Mouse (Mus musculus): Measurements from ENCODE around the gene Ndrg4. TPM values are rescaled to one million over a fixed set of nuclear protein-coding genes. Genes with fewer than 3 reads are reported as not detected.

The Ndrg4 gene
- 431 and 486 TPM in 2 replicates for polyA plus RNA-seq (2014; fragmentation: Nextera tagmentation; extraction: Ambion mirVana)

DNA sequence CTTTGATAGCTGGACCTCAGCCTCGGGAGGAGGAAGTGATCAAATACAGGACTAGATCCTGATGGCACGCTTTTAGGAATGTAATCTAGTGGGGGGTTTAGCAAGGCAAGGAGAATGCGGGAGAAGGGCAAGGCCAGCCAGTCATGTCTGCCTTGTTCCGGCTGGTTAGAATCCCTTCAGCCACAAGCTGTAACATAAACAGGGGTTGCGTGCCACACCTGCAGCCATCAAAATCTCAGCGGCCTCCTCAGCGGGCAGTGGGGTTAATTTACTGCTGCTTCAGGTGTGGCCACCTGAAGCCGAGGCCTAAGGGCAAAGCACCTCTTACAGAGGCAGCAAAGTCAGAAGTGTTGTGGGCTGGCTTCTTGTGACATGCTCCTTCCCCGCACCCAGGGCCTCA, at the start of gene Ndrg4:
TSS of gene Ndrg4 (plus strand) at position 350 of the 400 bp plus-strand sequence.
- H3K36me3 ChIP-seq (ENCODE audit: control insufficient read depth, insufficient read depth, low read length), result no peaks in the 10 kb centered on the region
- peak within 1 kb of the TSS; percentile 74 for H3K4me2 ChIP-seq (ENCODE audit: low read depth, low read length)
- no peaks in the 10 kb centered on the region for H3K9me3 ChIP-seq (ENCODE audit: control insufficient read depth, low read length)
- ATAC-seq (ENCODE audit: low read depth), result no peak
- peak within 1 kb of the TSS; percentile 72 for H3K4me3 ChIP-seq (ENCODE audit: low read depth, low read length)
- peaks cover 6% of the 10 kb centered on the region; the same call in 1 of the 2 replicates for H3K27me3 ChIP-seq (ENCODE audit: control insufficient read depth, insufficient read depth, low read length)
- H3K9ac ChIP-seq (replicated peaks; ENCODE audit: low read depth, low read length), result peak within 1 kb of the TSS; percentile 82
- WGBS, result 49% methylated on average over 9 of the region's 9 CpGs
- peak within 1 kb of the TSS; percentile 57 for H3K27ac ChIP-seq (ENCODE audit: low read depth, low read length)
- peaks cover 7% of the 10 kb centered on the region; the same call in 1 of the 2 replicates for H3K4me1 ChIP-seq (ENCODE audit: control insufficient read depth, insufficient read depth, low read length)

DNA sequence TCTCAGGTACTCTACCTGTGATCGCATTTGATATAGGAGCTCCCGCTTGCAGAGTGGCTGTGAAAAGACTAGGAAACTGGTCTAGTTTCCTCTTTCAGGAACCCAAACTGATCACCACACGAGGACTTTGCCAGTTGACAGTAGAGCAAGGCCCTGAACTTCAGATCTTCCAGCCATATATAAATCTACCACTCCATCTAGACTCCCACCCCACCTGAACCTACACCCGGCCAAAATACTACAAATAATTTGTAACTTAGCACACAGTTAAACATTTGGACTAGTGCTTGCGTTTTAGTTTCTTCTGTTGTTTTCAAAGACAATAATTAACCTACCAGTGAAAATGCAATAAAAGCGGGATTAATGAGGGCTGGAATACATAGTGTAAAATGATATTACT, 43.9 kb upstream of the Ndrg4 start:
- WGBS, result 81% methylated on average over 6 of the region's 6 CpGs
- H3K27ac ChIP-seq (ENCODE audit: low read depth, low read length), result no peak overlapping the region
- no peaks in the 10 kb centered on the region for H3K9me3 ChIP-seq (ENCODE audit: control insufficient read depth, low read length)
- no peaks in the 10 kb centered on the region for H3K36me3 ChIP-seq (ENCODE audit: control insufficient read depth, insufficient read depth, low read length)
- H3K9ac ChIP-seq (replicated peaks; ENCODE audit: low read depth, low read length), result no peak overlapping the region
- H3K4me3 ChIP-seq (ENCODE audit: low read depth, low read length), result peak overlapping the region; percentile 79
- peak; percentile 48; the same call in 1 of the 2 replicates for ATAC-seq (ENCODE audit: low read depth)
- peaks cover 5% of the 10 kb centered on the region; the same call in 1 of the 2 replicates for H3K4me1 ChIP-seq (ENCODE audit: control insufficient read depth, insufficient read depth, low read length)
- H3K4me2 ChIP-seq (ENCODE audit: low read depth, low read length), result peak overlapping the region; percentile 87
- no peaks in the 10 kb centered on the region for H3K27me3 ChIP-seq (ENCODE audit: control insufficient read depth, insufficient read depth, low read length)

DNA sequence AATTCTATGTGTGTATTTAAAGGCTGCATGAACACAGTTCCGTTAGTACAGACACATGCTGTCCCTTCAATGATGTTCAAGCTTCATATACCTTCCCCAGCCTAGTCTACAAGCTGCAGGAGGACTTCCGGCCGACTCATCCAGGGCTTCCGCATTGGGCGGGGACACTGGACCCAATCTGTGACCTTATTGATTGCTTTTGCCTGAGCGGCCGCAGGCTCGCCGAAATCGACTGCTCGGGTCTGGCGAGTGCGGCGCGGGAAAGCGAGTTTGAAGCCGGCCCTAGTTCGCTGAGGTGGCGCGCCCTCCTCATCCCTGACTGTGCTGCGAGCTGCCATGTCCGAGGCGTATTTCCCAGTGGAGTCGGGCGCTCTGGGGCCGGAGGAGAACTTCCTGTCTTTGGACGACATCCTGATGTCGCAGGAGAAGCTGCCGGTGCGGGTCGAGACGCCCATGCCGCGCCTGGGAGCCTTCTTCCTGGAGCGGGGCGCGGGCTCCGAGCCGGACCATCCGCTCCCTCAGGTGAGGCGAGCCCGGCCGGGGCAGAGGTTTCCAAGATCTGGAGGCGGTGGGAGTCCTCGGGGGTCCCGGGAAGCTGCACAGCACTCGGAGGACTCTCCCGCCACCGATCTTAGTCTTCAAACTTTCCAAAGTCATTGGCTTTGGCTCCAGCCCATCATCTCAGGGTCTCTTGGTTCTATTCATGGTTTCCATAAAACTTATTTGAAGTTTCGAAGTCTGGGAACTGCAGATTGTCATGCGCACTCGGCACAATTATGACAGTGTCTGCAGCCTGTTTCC, 43.3 kb upstream of the Ndrg4 start, which contains the start of gene Gins3:
TSS of gene Gins3 (plus strand) at position 192 of the 801 bp plus-strand sequence.
- WGBS, result under 1% methylated on average over 52 of the region's 52 CpGs
- peaks cover 5% of the 10 kb centered on the region; the same call in 1 of the 2 replicates for H3K4me1 ChIP-seq (ENCODE audit: control insufficient read depth, insufficient read depth, low read length)
- peak within 1 kb of the TSS; percentile 87 for H3K4me2 ChIP-seq (ENCODE audit: low read depth, low read length)
- no peaks in the 10 kb centered on the region for H3K27me3 ChIP-seq (ENCODE audit: control insufficient read depth, insufficient read depth, low read length)
- no peaks in the 10 kb centered on the region for H3K36me3 ChIP-seq (ENCODE audit: control insufficient read depth, insufficient read depth, low read length)
- H3K27ac ChIP-seq (ENCODE audit: low read depth, low read length), result no peak within 1 kb of the TSS
- H3K4me3 ChIP-seq (ENCODE audit: low read depth, low read length), result peak within 1 kb of the TSS; percentile 79
- H3K9me3 ChIP-seq (ENCODE audit: control insufficient read depth, low read length), result no peaks in the 10 kb centered on the region
- H3K9ac ChIP-seq (replicated peaks; ENCODE audit: low read depth, low read length), result peak within 1 kb of the TSS; percentile 44
- ATAC-seq (ENCODE audit: low read depth), result peak; percentile 97

DNA sequence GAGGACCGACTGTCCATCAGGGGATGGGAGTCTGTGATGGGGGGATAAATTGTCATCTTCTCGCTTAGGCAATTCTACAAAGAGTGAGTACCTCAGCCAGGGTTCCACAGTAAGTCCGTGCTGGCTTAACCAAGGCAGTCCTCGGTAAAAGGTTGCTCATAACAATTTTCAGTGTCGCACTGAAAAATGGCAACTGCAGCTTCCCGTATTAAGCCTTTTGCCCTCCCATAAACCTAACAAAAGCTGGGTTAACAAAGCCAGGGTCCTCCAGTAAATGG, 42.8 kb upstream of the Ndrg4 start:
- ATAC-seq (ENCODE audit: low read depth), result no peak
- H3K4me1 ChIP-seq (ENCODE audit: control insufficient read depth, insufficient read depth, low read length), result peaks cover 5% of the 10 kb centered on the region; the same call in 1 of the 2 replicates
- peak overlapping the region; percentile 79 for H3K4me3 ChIP-seq (ENCODE audit: low read depth, low read length)
- 4% methylated on average over 6 of the region's 6 CpGs for WGBS
- peak overlapping the region; percentile 44; the same call in 1 of the 2 replicates for H3K9ac ChIP-seq (replicated peaks; ENCODE audit: low read depth, low read length)
- no peaks in the 10 kb centered on the region for H3K36me3 ChIP-seq (ENCODE audit: control insufficient read depth, insufficient read depth, low read length)
- no peak overlapping the region for H3K27ac ChIP-seq (ENCODE audit: low read depth, low read length)
- H3K9me3 ChIP-seq (ENCODE audit: control insufficient read depth, low read length), result no peaks in the 10 kb centered on the region
- peak overlapping the region; percentile 87 for H3K4me2 ChIP-seq (ENCODE audit: low read depth, low read length)
- H3K27me3 ChIP-seq (ENCODE audit: control insufficient read depth, insufficient read depth, low read length), result no peaks in the 10 kb centered on the region

DNA sequence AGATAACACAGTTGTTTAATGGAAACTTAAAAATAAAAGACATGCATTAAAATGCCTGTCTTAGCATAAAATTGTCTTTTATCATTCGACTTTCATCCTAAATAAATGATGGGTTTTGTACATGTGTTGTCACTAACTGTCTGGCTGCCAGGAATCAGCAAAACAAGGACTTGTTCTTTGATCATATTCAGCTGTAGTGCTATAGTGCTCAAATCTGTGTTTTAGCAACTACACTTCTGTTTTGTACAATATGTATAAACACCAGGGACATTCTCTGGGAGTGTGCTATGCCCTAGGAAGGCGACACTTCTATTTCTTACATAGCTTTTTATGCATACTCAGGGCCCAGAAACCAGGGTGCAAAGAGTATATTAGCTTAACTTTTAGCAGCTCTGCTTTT, 31.8 kb upstream of the Ndrg4 start:
- no peaks in the 10 kb centered on the region for H3K9me3 ChIP-seq (ENCODE audit: control insufficient read depth, low read length)
- 90% methylated on average over 2 of the region's 2 CpGs for WGBS
- ATAC-seq (ENCODE audit: low read depth), result no peak
- H3K27me3 ChIP-seq (ENCODE audit: control insufficient read depth, insufficient read depth, low read length), result no peaks in the 10 kb centered on the region
- no peak overlapping the region for H3K4me3 ChIP-seq (ENCODE audit: low read depth, low read length)
- no peaks in the 10 kb centered on the region for H3K36me3 ChIP-seq (ENCODE audit: control insufficient read depth, insufficient read depth, low read length)
- no peaks in the 10 kb centered on the region for H3K4me1 ChIP-seq (ENCODE audit: control insufficient read depth, insufficient read depth, low read length)
- no peak overlapping the region for H3K27ac ChIP-seq (ENCODE audit: low read depth, low read length)
- H3K9ac ChIP-seq (replicated peaks; ENCODE audit: low read depth, low read length), result no peak overlapping the region
- no peak overlapping the region for H3K4me2 ChIP-seq (ENCODE audit: low read depth, low read length)

DNA sequence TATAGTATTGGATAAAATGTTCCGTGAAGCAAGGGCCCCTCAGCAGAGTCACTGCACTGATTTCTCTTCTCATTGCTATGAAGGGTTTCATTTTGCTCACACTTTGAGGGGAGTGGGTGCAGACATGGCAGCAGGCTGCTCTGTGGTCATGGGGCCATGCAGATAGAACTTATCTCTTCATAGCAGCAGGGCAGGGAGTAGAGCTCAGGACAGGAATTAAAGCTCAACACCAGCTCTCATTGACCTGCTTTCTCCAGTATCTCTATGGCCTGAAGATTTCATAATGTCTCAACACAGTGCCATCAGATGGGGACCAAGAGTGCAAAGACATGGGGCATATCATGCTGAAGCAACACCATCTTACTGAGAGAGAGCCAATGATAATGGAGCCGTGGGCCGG, 28.5 kb upstream of the Ndrg4 start:
- no peaks in the 10 kb centered on the region for H3K36me3 ChIP-seq (ENCODE audit: control insufficient read depth, insufficient read depth, low read length)
- no peaks in the 10 kb centered on the region for H3K9me3 ChIP-seq (ENCODE audit: control insufficient read depth, low read length)
- no peak overlapping the region for H3K4me3 ChIP-seq (ENCODE audit: low read depth, low read length)
- no peaks in the 10 kb centered on the region for H3K4me1 ChIP-seq (ENCODE audit: control insufficient read depth, insufficient read depth, low read length)
- no peak overlapping the region for H3K4me2 ChIP-seq (ENCODE audit: low read depth, low read length)
- no peak overlapping the region for H3K27ac ChIP-seq (ENCODE audit: low read depth, low read length)
- H3K9ac ChIP-seq (replicated peaks; ENCODE audit: low read depth, low read length), result no peak overlapping the region
- WGBS, result 87% methylated on average over 3 of the region's 3 CpGs
- ATAC-seq (ENCODE audit: low read depth), result no peak
- no peaks in the 10 kb centered on the region for H3K27me3 ChIP-seq (ENCODE audit: control insufficient read depth, insufficient read depth, low read length)

DNA sequence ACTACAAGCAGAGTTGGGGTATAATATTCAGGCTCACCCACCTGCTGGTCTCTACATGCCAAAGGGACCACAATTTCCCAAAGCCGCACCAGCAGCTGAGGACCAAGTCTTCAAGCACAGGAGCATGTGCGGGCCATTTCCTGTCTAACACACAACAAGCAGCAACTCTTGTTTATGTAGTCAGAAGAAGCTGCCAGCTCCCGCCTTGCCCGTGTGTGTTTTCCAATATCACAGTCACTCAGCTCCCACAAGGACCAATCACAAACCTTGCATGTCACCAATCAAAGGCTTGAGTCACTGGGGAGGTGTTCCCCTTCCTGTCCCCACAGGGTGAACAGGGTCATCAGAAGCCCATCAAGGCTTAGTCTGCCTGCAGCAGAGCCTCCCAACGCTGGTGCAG, 23.4 kb upstream of the Ndrg4 start:
- 84% methylated on average over 5 of the region's 5 CpGs for WGBS

DNA sequence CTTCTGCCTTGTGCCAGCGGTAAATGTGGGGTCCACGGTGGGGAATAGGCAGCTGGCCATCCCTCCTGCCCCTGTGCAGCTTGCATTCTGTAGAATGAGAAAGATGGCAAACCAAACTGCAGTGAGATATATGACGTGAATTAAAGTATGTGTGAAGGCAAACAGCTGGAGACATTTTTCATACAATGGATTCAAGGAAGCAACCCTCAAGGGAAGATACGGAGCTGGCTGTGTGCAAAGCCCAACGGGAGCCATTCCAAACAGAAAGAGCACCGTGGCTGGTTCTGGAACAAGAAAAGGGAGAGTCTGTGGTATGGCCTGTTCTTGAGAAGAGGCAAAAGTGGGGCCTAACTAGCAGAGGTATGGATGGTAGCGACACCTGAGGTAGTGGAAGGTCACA, 20.9 kb upstream of the Ndrg4 start:
- 70% methylated on average over 7 of the region's 7 CpGs for WGBS
- Histone ChIP-seq H3K27ac (ENCODE audit: low read depth, low read length) (no peak overlapping the region), H3K4me2 (ENCODE audit: low read depth, low read length) (no peak overlapping the region), H3K36me3 (ENCODE audit: control insufficient read depth, insufficient read depth, low read length) (no peaks in the 10 kb centered on the region), H3K4me1 (ENCODE audit: control insufficient read depth, insufficient read depth, low read length) (no peaks in the 10 kb centered on the region), H3K4me3 (ENCODE audit: low read depth, low read length) (no peak overlapping the region), H3K9ac (replicated peaks; ENCODE audit: low read depth, low read length) (no peak overlapping the region), H3K9me3 (ENCODE audit: control insufficient read depth, low read length) (no peaks in the 10 kb centered on the region), H3K27me3 (ENCODE audit: control insufficient read depth, insufficient read depth, low read length) (no peaks in the 10 kb centered on the region)
- ATAC-seq (ENCODE audit: low read depth), result no peak

More for the DNA sequence above, 23.4 kb upstream of the Ndrg4 start:
- Histone ChIP-seq H3K27ac (ENCODE audit: low read depth, low read length) (no peak overlapping the region), H3K4me3 (ENCODE audit: low read depth, low read length) (no peak overlapping the region), H3K4me1 (ENCODE audit: control insufficient read depth, insufficient read depth, low read length) (no peaks in the 10 kb centered on the region), H3K9ac (replicated peaks; ENCODE audit: low read depth, low read length) (no peak overlapping the region), H3K27me3 (ENCODE audit: control insufficient read depth, insufficient read depth, low read length) (no peaks in the 10 kb centered on the region), H3K9me3 (ENCODE audit: control insufficient read depth, low read length) (no peaks in the 10 kb centered on the region), H3K4me2 (ENCODE audit: low read depth, low read length) (no peak overlapping the region), H3K36me3 (ENCODE audit: control insufficient read depth, insufficient read depth, low read length) (no peaks in the 10 kb centered on the region)
- ATAC-seq (ENCODE audit: low read depth), result no peak

DNA sequence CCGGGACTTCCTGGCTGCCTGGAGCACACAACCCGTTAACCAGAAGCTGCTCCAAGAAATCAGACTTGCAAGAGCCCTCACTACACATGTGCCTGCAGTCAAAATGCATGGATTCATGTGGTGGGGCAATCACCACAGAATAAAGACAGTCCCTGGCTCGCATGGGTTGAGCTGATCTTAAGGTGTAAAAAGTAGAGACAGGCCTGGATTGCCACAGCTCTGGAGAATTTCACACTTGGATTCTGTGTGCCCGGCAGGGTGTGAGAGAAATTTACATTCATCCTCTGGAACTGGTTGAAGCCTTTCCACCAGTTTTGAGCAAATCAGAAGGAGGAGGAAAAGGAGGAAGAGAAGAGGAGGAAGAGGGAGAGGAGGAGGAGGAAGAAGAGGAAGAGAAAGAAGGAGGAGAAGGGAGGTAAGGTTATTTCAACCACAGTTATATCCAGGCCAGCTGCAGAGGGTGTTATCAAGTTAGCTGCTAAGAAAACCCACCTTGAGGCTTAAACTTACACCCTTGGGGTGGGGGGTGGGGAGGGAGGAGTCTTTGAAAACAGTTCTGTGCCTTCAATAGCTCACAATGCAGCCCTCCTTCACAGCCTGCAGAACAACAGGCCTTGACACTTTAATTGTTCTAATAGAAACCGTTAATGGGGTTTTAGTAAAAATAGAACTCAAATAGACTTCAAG, 20.3 kb upstream of the Ndrg4 start:
- WGBS, result 47% methylated on average over 5 of the region's 5 CpGs
- no peak for ATAC-seq (ENCODE audit: low read depth)

More for the DNA sequence above, 20.3 kb upstream of the Ndrg4 start:
- Histone ChIP-seq H3K27me3 (ENCODE audit: control insufficient read depth, insufficient read depth, low read length) (no peaks in the 10 kb centered on the region), H3K27ac (ENCODE audit: low read depth, low read length) (no peak overlapping the region), H3K4me2 (ENCODE audit: low read depth, low read length) (no peak overlapping the region), H3K9ac (replicated peaks; ENCODE audit: low read depth, low read length) (no peak overlapping the region), H3K9me3 (ENCODE audit: control insufficient read depth, low read length) (no peaks in the 10 kb centered on the region), H3K4me1 (ENCODE audit: control insufficient read depth, insufficient read depth, low read length) (no peaks in the 10 kb centered on the region), H3K36me3 (ENCODE audit: control insufficient read depth, insufficient read depth, low read length) (no peaks in the 10 kb centered on the region), H3K4me3 (ENCODE audit: low read depth, low read length) (no peak overlapping the region)
